Mouse (Mus musculus) gastrocnemius, adult 2 months (tissue): ENCODE measurements at regions not wholly inside any gene's neighbourhood (a gene's known extent, or its start where the extent isn't known, plus 50 kb on each side); places are given as distances from the start of the nearest gene placed in this dataset.
A peak's percentile ranks its signal among the peaks of the same experiment; 100 is the strongest.

ENCODE experiments used
- DNase-seq: peaks from one replicate; pipeline ENCODE4 v3.0.0; 2022
- H3K27ac ChIP-seq: fragments of 200-600 bp; 2 replicates; pipeline ENCODE4 v1.8.1; 2022; ENCODE audit warnings: mild to moderate bottlenecking
- H3K4me3 ChIP-seq: fragments of 200-600 bp; 2 replicates; pipeline ENCODE4 v1.8.1; 2022; ENCODE audit warnings: mild to moderate bottlenecking, moderate library complexity
- CTCF ChIP-seq: fragments of 200-600 bp; IDR thresholded peaks from 2 replicates; pipeline ENCODE4 v1.8.1; 2022; ENCODE audit warnings: antibody characterized with exemption, mild to moderate bottlenecking, moderate library complexity
- intact Hi-C: fragments of 180-260 bp; cut with DNase I; formaldehyde crosslinking; loops from one replicate; pipeline ENCODE4 v1.15.1; 2025

GRCm38 (mm10) chr7:84800966-84801365 lies 52.4 kb upstream of the Olfr291 start:
- no peak for TF ChIP-seq CTCF
- Histone ChIP-seq H3K27ac (no peak overlapping the region), H3K4me3 (no peak overlapping the region)
- no peak for DNase-seq
- intact Hi-C loops = no loop called here

- TF ChIP-seq CTCF = peak; percentile 59
- no peak for DNase-seq
- Histone ChIP-seq H3K27ac (no peak overlapping the region), H3K4me3 (no peak overlapping the region)
- intact Hi-C loops = loop anchor here (2.0 kb wide), 1 partner anchor 200 kb away; no protein-coding TSS in a partner anchor
Observed at GRCm38 (mm10) chr7:84794655-84795054, 58.7 kb upstream of the Olfr291 start.

- peak; percentile 87 for DNase-seq
- Histone ChIP-seq H3K27ac (peak overlapping the region; percentile 68), H3K4me3 (peak overlapping the region; percentile 88)
- intact Hi-C loops = loop anchor here (2.0 kb wide), 2 partner anchors 31 to 185 kb away; no protein-coding TSS in a partner anchor
- peak; percentile 80 for TF ChIP-seq CTCF
Observed at GRCm38 (mm10) chr7:84779276-84779825, 74.0 kb upstream of the Olfr291 start.

GRCm38 (mm10) chr7:84777696-84778095 lies 75.7 kb upstream of the Olfr291 start:
- DNase-seq = no peak
- 0 out of 2 replicates have a peak, but pooled peaks have one; percentile 9 for TF ChIP-seq CTCF
- Histone ChIP-seq H3K27ac (no peak overlapping the region), H3K4me3 (no peak overlapping the region)
- intact Hi-C loops = loop anchor here (2.0 kb wide), 2 partner anchors 29 to 183 kb away; no protein-coding TSS in a partner anchor

DNA sequence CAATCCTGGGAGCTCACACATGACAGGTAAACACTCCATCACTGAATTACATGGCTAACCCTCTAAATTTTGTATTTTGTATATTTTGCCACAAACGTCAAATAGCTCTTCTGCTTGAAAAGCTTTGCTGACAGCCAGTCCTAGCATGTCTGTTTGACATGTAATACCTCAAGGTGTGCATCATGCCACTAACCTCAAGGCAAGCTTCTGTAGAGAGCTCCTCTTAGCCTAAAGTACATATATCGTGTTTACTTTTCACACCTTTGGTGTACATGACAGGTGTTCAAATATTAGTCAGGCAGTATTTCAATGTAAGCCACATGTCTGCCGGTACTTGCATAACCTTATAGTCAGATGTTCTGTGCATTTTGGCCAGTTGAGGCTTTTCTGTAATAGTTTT lies 66.5 kb upstream of the Zfand6 start:
- H3K27ac ChIP-seq = no peak overlapping the region
- intact Hi-C loops = no loop called here
- no peak for DNase-seq
- H3K4me3 ChIP-seq = no peak overlapping the region
- TF ChIP-seq CTCF = no peak

GRCm38 (mm10) chr7:84753361-84753760 lies 63.6 kb upstream of the Zfand6 start:
- H3K27ac ChIP-seq = peak overlapping the region; percentile 21; the same call in 1 of the 2 replicates
- no peak for TF ChIP-seq CTCF
- intact Hi-C loops = loop anchor here (5.0 kb wide), 1 partner anchor 161 kb away; no protein-coding TSS in a partner anchor
- no peak overlapping the region for H3K4me3 ChIP-seq
- DNase-seq = peak; percentile 51

DNA sequence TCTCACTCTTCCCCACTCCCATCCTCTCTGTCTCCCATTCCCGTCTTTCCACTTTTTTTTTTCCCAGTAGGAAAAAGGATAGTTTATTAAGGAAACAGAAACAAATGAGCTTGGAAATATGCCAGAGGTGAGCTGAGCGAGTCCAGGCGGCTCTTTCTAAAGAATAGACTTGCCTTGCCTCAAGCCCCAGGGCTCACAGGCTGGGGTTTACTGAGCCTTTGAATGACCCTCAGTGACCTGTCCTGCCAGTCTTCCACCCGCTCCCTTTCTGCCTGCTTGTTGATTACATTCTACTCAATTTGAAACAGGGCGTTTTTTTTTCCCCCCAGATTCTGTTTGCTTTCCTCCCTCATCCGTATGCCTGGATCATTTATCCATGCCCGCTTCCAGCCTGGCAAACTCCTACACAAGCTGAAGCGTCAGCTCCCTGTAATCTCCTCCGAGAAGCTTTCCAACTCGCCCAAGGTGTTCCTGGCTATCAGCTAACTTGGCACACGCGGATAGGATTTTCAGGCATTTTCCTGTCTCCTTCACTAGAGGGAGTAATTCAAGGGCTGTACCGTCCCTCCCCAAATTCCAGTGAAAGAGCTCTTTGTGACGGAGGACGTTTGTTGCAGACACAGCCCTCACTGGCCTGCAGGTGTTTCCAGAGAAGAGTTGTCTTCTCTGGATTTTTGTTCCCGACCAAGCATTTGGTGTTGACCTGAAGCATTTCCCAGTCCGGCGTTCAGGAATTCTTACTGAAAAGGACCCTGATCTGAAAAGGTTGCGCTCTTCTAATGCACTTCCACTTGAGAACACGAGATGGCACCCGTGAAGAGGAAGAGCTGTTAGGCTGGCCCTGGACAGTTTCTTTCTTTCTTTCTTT lies 59.9 kb upstream of the Zfand6 start:
- Histone ChIP-seq H3K27ac (peak overlapping the region; percentile 56; the same call in 1 of the 2 replicates), H3K4me3 (peak overlapping the region; percentile 71)
- intact Hi-C loops = loop anchor here (2.0 to 5.0 kb wide), 2 partner anchors 29 to 157 kb away; no protein-coding TSS in a partner anchor
- TF ChIP-seq CTCF = peak; percentile 60
- peak; percentile 60 for DNase-seq

DNA sequence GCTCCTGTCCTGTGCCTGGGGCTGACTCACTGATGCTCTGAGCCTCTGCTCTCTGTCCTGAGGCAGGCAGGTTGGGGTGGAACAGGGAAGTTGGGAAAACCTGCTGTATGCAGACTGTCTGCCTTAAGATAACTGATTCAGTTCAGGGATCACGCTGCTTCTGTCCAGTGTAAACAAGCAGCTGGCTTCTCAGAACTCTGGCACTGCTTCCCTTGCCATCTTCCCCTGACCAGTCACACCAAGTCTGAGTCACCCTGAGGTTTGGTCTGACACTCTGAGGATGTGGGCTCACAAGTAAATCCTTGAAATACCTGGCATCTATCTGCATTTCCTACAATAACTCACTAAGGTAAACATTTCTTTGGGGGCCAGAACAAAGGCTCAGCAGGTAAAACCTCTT lies 58.1 kb upstream of the Zfand6 start:
- DNase-seq = no peak
- intact Hi-C loops = loop anchor here (2.0 kb wide), 1 partner anchor 31 kb away; no protein-coding TSS in a partner anchor

GRCm38 (mm10) chr7:84744321-84745070 lies 54.7 kb upstream of the Zfand6 start:
- no peak for DNase-seq
- Histone ChIP-seq H3K27ac (no peak overlapping the region), H3K4me3 (no peak overlapping the region)
- intact Hi-C loops = no loop called here
- TF ChIP-seq CTCF = no peak

More for the DNA sequence above, 58.1 kb upstream of the Zfand6 start:
- Histone ChIP-seq H3K27ac (no peak overlapping the region), H3K4me3 (no peak overlapping the region)
- TF ChIP-seq CTCF = no peak

DNA sequence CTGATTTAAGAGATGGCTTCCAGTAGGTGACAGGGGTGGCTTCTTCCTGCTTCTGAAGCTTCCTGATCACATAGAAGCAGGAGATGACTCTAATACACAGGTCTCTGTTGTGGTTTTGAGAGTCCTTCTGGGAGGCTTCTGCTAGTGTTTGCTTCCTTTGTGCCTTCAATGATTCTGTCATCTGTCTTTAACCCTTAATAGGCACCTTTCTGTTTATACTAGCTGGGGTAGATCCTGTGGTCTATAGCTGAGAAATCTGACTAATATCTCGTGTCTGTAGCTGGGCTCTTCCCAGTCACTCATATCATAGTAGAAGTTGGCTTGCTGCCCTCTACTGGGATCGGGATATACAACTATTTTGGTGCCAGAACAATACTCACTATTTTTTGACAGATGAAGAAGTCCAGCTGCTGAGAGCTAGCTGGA lies 50.2 kb upstream of the Zfand6 start:
- intact Hi-C loops = no loop called here
- Histone ChIP-seq H3K27ac (no peak overlapping the region), H3K4me3 (no peak overlapping the region)
- DNase-seq = no peak
- no peak for TF ChIP-seq CTCF
